Mouse (Mus musculus) embryonic fibroblast, embryonic 13.5 days (primary cell): ENCODE measurements around the gene Des.

Experiments used
- CTCF ChIP-seq: IDR thresholded peaks from 2 replicates; pipeline ENCODE4 v1.5.1; 2011; ENCODE audit warnings: mild to moderate bottlenecking, control low read depth, low read length, moderate library complexity, borderline replicate concordance; ENCODE audit not compliant: insufficient read depth
- POLR2A ChIP-seq: IDR thresholded peaks from 2 replicates; pipeline ENCODE4 v1.6.1; 2011; ENCODE audit warnings: low read depth, mild to moderate bottlenecking, control low read depth, low read length, moderate library complexity

GRCm38 (mm10) chr1:75409950-75410349 lies 49.8 kb downstream of the Des start:
- TF ChIP-seq POLR2A (no peak), CTCF (no peak)
